Mouse (Mus musculus) lung, adult 2 months (tissue): ENCODE measurements at regions not wholly inside any gene's neighbourhood (a gene's known extent, or its start where the extent isn't known, plus 50 kb on each side); places are given as distances from the start of the nearest gene placed in this dataset.

Experiments used
- CTCF ChIP-seq: fragments of 200-500 bp; IDR thresholded peaks from 2 replicates; pipeline ENCODE4 v1.5.1; 2011; ENCODE audit warnings: mild to moderate bottlenecking, low read length, control low read depth; ENCODE audit not compliant: insufficient read depth
- POLR2A ChIP-seq: fragments of 200-500 bp; IDR thresholded peaks from 2 replicates; pipeline ENCODE4 v1.6.1; 2011; ENCODE audit warnings: low read depth, mild to moderate bottlenecking, control low read depth, low read length, borderline replicate concordance; ENCODE audit errors: extremely low read depth

- TF ChIP-seq CTCF (no peak), POLR2A (no peak)
These were observed 58.5 kb upstream of the Zfp706 start for GRCm38 (mm10) chr15:37065926-37066550.
